In genomic region chr4:140528443-140528842, GRCm38 (mm10) we compare ENCODE assay signal across 22 mouse cellular contexts.
"Had no signal": no experiment of that assay in that cellular context is flagged by ENCODE, and none has a peak within 500 bp of the region (broad histone marks: within the 10 kb centered on the region; RNA-seq: fewer than 3 reads in every experiment).

No protein-coding gene starts in this region.

- H3K9ac ChIP-seq: heart, embryonic 13.5 days; heart, embryonic 15.5 days; hindbrain, embryonic 13.5 days; hindbrain, embryonic 15.5 days; kidney, embryonic 15.5 days; limb, embryonic 13.5 days; limb, embryonic 15.5 days; liver, embryonic 12.5 days; liver, embryonic 14.5 days had no signal

- H3K9me3 ChIP-seq: heart, embryonic 13.5 days; heart, embryonic 15.5 days; hindbrain, embryonic 13.5 days; hindbrain, embryonic 15.5 days; kidney, embryonic 15.5 days; limb, embryonic 13.5 days; limb, embryonic 15.5 days; liver, embryonic 12.5 days had no signal

- H3K27me3 ChIP-seq: heart, embryonic 13.5 days; heart, embryonic 15.5 days; hindbrain, embryonic 13.5 days; hindbrain, embryonic 15.5 days; kidney, embryonic 15.5 days; limb, embryonic 13.5 days; limb, embryonic 15.5 days; liver, embryonic 12.5 days had no signal

- H3K36me3 ChIP-seq: hindbrain, embryonic 15.5 days had no signal

- ATAC-seq: hindbrain, postnatal 0 days; intestine, embryonic 16.5 days; liver, embryonic 12.5 days had no signal

- H3K27ac ChIP-seq: heart, adult 2 months; heart, embryonic 13.5 days; heart, embryonic 15.5 days; hindbrain, embryonic 13.5 days; hindbrain, embryonic 15.5 days; hindbrain, postnatal 0 days; kidney, embryonic 15.5 days; kidney, postnatal 0 days; limb, embryonic 13.5 days; limb, embryonic 15.5 days; liver, embryonic 12.5 days; liver, embryonic 14.5 days had no signal

- H3K4me2 ChIP-seq: heart, embryonic 11.5 days; heart, embryonic 13.5 days; heart, embryonic 15.5 days; hindbrain, embryonic 13.5 days; hindbrain, embryonic 15.5 days; kidney, embryonic 15.5 days; limb, embryonic 13.5 days; limb, embryonic 15.5 days; liver, embryonic 12.5 days had no signal

- H3K4me3 ChIP-seq: heart, adult 2 months; heart, embryonic 13.5 days; heart, embryonic 15.5 days; hindbrain, embryonic 13.5 days; hindbrain, embryonic 15.5 days; kidney, embryonic 15.5 days; limb, embryonic 13.5 days; limb, embryonic 15.5 days; liver, embryonic 12.5 days had no signal

- DNase-seq: gastrocnemius, postnatal 36 days; heart, adult 11 months; heart, adult 2 months; heart, postnatal 14 days; heart, postnatal 36 days; kidney, adult 11 months; kidney, postnatal 14 days; layer of hippocampus, adult 9-11 months; layer of hippocampus, postnatal 36 days had no signal
